Mouse (Mus musculus) 3134 (cell line): ENCODE data around the gene Efhd2.
A peak's percentile ranks its signal among the peaks of the same experiment; 100 is the strongest.

Experiments used
- DNase-seq: peaks from one replicate; pipeline ENCODE4 v3.0.0-alpha.2; 2011; ENCODE audit warnings: low spot score; ENCODE audit not compliant: insufficient read length; ENCODE audit errors: extremely low read depth

Efhd2 gene

GRCm38 (mm10) chr4:141874601-141875460 lies at the start of gene Efhd2:
TSS of gene Efhd2 (minus strand) at chr4:141874920.
- peak; percentile 82 for DNase-seq

GRCm38 (mm10) chr4:141923961-141924360 lies 49.2 kb upstream of the Efhd2 start:
- no peak for DNase-seq

GRCm38 (mm10) chr4:141920391-141920790 lies 45.7 kb upstream of the Efhd2 start:
- DNase-seq: no peak

- DNase-seq: no peak
Observed at GRCm38 (mm10) chr4:141917735-141918419, 43.2 kb upstream of the Efhd2 start.

GRCm38 (mm10) chr4:141914040-141914439 lies 39.3 kb upstream of the Efhd2 start:
- DNase-seq: no peak

GRCm38 (mm10) chr4:141913201-141913993 lies 38.7 kb upstream of the Efhd2 start:
- DNase-seq: no peak

- DNase-seq: no peak
Observed at GRCm38 (mm10) chr4:141904710-141905109, 30.0 kb upstream of the Efhd2 start.

GRCm38 (mm10) chr4:141902479-141902858 lies 27.7 kb upstream of the Efhd2 start:
- DNase-seq: no peak

- no peak for DNase-seq
Observed at GRCm38 (mm10) chr4:141901711-141902478, 27.2 kb upstream of the Efhd2 start.

GRCm38 (mm10) chr4:141900421-141900820 lies 25.7 kb upstream of the Efhd2 start:
- DNase-seq: no peak

GRCm38 (mm10) chr4:141899936-141900335 lies 25.2 kb upstream of the Efhd2 start:
- DNase-seq: no peak

- DNase-seq: no peak
Observed at GRCm38 (mm10) chr4:141898905-141899304, 24.2 kb upstream of the Efhd2 start.

- DNase-seq: no peak
Observed at GRCm38 (mm10) chr4:141897838-141898237, 23.1 kb upstream of the Efhd2 start.

- no peak for DNase-seq
Observed at GRCm38 (mm10) chr4:141897225-141897624, 22.5 kb upstream of the Efhd2 start.

GRCm38 (mm10) chr4:141895772-141896171 lies 21.1 kb upstream of the Efhd2 start:
- DNase-seq: no peak

GRCm38 (mm10) chr4:141893157-141893784 lies 18.6 kb upstream of the Efhd2 start:
- no peak for DNase-seq

GRCm38 (mm10) chr4:141886385-141886968 lies 11.8 kb upstream of the Efhd2 start:
- DNase-seq: peak; percentile 21

GRCm38 (mm10) chr4:141885451-141885850 lies 10.7 kb upstream of the Efhd2 start:
- DNase-seq: no peak

GRCm38 (mm10) chr4:141882858-141883257 lies 8.1 kb upstream of the Efhd2 start:
- DNase-seq: no peak

- no peak for DNase-seq
Observed at GRCm38 (mm10) chr4:141881950-141882349, 7.2 kb upstream of the Efhd2 start.
